Mouse (Mus musculus) right cerebral cortex, postnatal 36 days (tissue): Measurements from ENCODE around the gene Ppp1r8.

Experiments used
- DNase-seq, 2 experiments: peaks; one replicate each; pipeline ENCODE4 v3.0.0; 2022; ENCODE audit warnings: low spot score in 2 of 2, mixed read lengths in 1 of 2

Gene Ppp1r8

GRCm38 (mm10) chr4:132780288-132780687, 62.7 kb downstream of the Ppp1r8 start:
- no peak for DNase-seq

- DNase-seq = no peak
Measured at GRCm38 (mm10) chr4:132778562-132779201, 64.3 kb downstream of the Ppp1r8 start.
